Mouse (Mus musculus) liver, embryonic 14.5 days (tissue): Measurements from ENCODE around the gene AI413582. TPM values are rescaled to one million over a fixed set of nuclear protein-coding genes. Genes with fewer than 3 reads are reported as not detected.

Experiments used
- ATAC-seq: fragments of 200-750 bp; cut with Nextera tagmentation; 2 replicates; pipeline ENCODE4 v1.8.0; 2017; ENCODE audit warnings: moderate number of reproducible peaks, mild to moderate bottlenecking, moderate library complexity; ENCODE audit not compliant: insufficient read depth
- DNase-seq, 3 experiments: peaks; one replicate each; pipeline ENCODE4 v3.0.0-alpha.2; 2012 to 2013; ENCODE audit warnings: low read depth in 3 of 3, low spot score in 3 of 3
- H3K27ac ChIP-seq: fragments of 300-500 bp; sonication (generic); 2 replicates; pipeline ENCODE4 v1.5.1; 2014; ENCODE audit warnings: moderate library complexity, mild to moderate bottlenecking, control low read depth, inconsistent platforms
- H3K27me3 ChIP-seq: fragments of 300-500 bp; sonication (generic); 2 replicates; pipeline ENCODE4 v1.6.1; 2014; ENCODE audit warnings: mild to moderate bottlenecking, low read length, moderate library complexity; ENCODE audit not compliant: control insufficient read depth, insufficient read depth
- H3K36me3 ChIP-seq: fragments of 300-500 bp; sonication (generic); replicated peaks from 2 replicates; pipeline ENCODE4 v1.6.1; 2014; ENCODE audit warnings: low read depth; ENCODE audit not compliant: control insufficient read depth, insufficient read depth
- H3K4me1 ChIP-seq, 2 experiments: fragments of 200-500 bp in 1 of 2; fragments of 300-500 bp in 1 of 2; sonication (generic) in 1 of 2; replicated peaks; 2 replicates each; pipeline ENCODE4 v1.6.1; 2012 to 2014; ENCODE audit warnings: antibody characterized with exemption in 1 of 2, inconsistent platforms in 1 of 2, low read length in 1 of 2; ENCODE audit not compliant: control insufficient read depth in 2 of 2, insufficient read depth in 2 of 2
- H3K4me2 ChIP-seq: fragments of 300-500 bp; sonication (generic); 2 replicates; pipeline ENCODE4 v1.6.1; 2014; ENCODE audit warnings: low read depth, mild to moderate bottlenecking, control low read depth, moderate library complexity
- H3K4me3 ChIP-seq, 2 experiments: fragments of 200-500 bp in 1 of 2; fragments of 300-500 bp in 1 of 2; sonication (generic) in 1 of 2; 2 replicates each; pipeline ENCODE4 v1.5.1; 2012 to 2014; ENCODE audit warnings: low read depth in 2 of 2, low read length in 2 of 2, mild to moderate bottlenecking in 2 of 2, control low read depth in 1 of 2, inconsistent platforms in 1 of 2, moderate library complexity in 1 of 2; ENCODE audit not compliant: insufficient read depth in 1 of 2
- H3K9ac ChIP-seq: fragments of 300-500 bp; sonication (generic); replicated peaks from 2 replicates; pipeline ENCODE4 v1.6.1; 2014; ENCODE audit warnings: mild to moderate bottlenecking, control low read depth, moderate library complexity
- H3K9me3 ChIP-seq: fragments of 300-500 bp; sonication (generic); 2 replicates; pipeline ENCODE4 v1.6.1; 2016; ENCODE audit warnings: low read length, mixed read lengths; ENCODE audit not compliant: control insufficient read depth
- CTCF ChIP-seq: IDR thresholded peaks from 2 replicates; pipeline ENCODE4 v1.5.1; 2016; ENCODE audit warnings: antibody characterized with exemption, low read depth, control low read depth
- EP300 ChIP-seq: IDR thresholded peaks from 2 replicates; pipeline ENCODE4 v1.6.1; 2016; ENCODE audit warnings: antibody characterized with exemption, low read depth
- WGBS: fragments of 180-500 bp; shearing (Covaris S2); extraction: QIAGEN DNeasy Blood & Tissue Kit; methylation state at CpG from one replicate; pipeline ENCODE4 v1.1.7; 2014; ENCODE audit not compliant: insufficient replicate concordance; 5-methylcytosine and 5-hydroxymethylcytosine counted together
- polyA plus RNA-seq, 2 experiments: library from polyadenylated mRNA; depleted of rRNA in 1 of 2; stranded (reverse) in 1 of 2; unstranded in 1 of 2; fragments of >200 nt; fragmentation: Nextera tagmentation in 1 of 2; extraction: Ambion mirVana in 1 of 2; gene quantifications; 2 replicates each; pipeline versions ENCODE4 v1.2.1 to v1.2.3; 2012 to 2014

The AI413582 gene
- polyA plus RNA-seq, 2 experiments, result 9.9 to 18.9 TPM

GRCm38 (mm10) chr17:27552215-27553201 is 13.0 kb downstream of the AI413582 start:
- Histone ChIP-seq H3K9me3 (no peaks in the 10 kb centered on the region), H3K4me2 (no peak overlapping the region), H3K27me3 (no peaks in the 10 kb centered on the region), H3K4me3 (no peak overlapping the region), H3K9ac (no peak overlapping the region), H3K36me3 (no peaks in the 10 kb centered on the region), H3K27ac (no peak overlapping the region), H3K4me1 (peaks cover 0 to 19% of the 10 kb centered on the region in 2 experiments; a peak in 2 of 4 replicates)
- ATAC-seq (no peak), DNase-seq (no peak)
- WGBS, result 36% methylated on average over 23 of the region's 23 CpGs
- no peak for TF ChIP-seq CTCF
- no peak for TF ChIP-seq EP300

- TF ChIP-seq EP300, result no peak
- no peak for TF ChIP-seq CTCF
- Histone ChIP-seq H3K4me2 (no peak overlapping the region), H3K4me1 (peaks cover 0 to 19% of the 10 kb centered on the region in 2 experiments; a peak in 2 of 4 replicates), H3K36me3 (no peaks in the 10 kb centered on the region), H3K27me3 (no peaks in the 10 kb centered on the region), H3K4me3 (no peak overlapping the region), H3K27ac (no peak overlapping the region), H3K9ac (no peak overlapping the region), H3K9me3 (no peaks in the 10 kb centered on the region)
- 35% methylated on average over 10 of the region's 10 CpGs for WGBS
- DNase-seq, result no peak
- ATAC-seq, result no peak
Observed at GRCm38 (mm10) chr17:27551393-27551940, 14.1 kb downstream of the AI413582 start.

- Histone ChIP-seq H3K27ac (no peak overlapping the region), H3K9ac (no peak overlapping the region), H3K36me3 (no peaks in the 10 kb centered on the region), H3K4me1 (peaks cover 0 to 13% of the 10 kb centered on the region in 2 experiments; a peak in 2 of 4 replicates), H3K4me2 (no peak overlapping the region), H3K27me3 (no peaks in the 10 kb centered on the region), H3K9me3 (no peaks in the 10 kb centered on the region), H3K4me3 (no peak overlapping the region)
- no peak for TF ChIP-seq EP300
- TF ChIP-seq CTCF, result no peak
- no peak for ATAC-seq
- 56% methylated on average over 8 of the region's 8 CpGs for WGBS
- DNase-seq, result no peak
Observed at GRCm38 (mm10) chr17:27549234-27549633, 16.3 kb downstream of the AI413582 start.

GRCm38 (mm10) chr17:27547253-27547868 is 18.2 kb downstream of the AI413582 start:
- ATAC-seq (no peak), DNase-seq (no peak)
- 52% methylated on average over 9 of the region's 9 CpGs for WGBS

More at GRCm38 (mm10) chr17:27547253-27547868, 18.2 kb downstream of the AI413582 start:
- no peak for TF ChIP-seq CTCF
- no peak for TF ChIP-seq EP300
- H3K4me1 ChIP-seq, result no peaks in the 10 kb centered on the region; a peak in 1 of 4 replicates
- no peaks in the 10 kb centered on the region for H3K27me3 ChIP-seq
- no peak overlapping the region for H3K4me3 ChIP-seq
- no peaks in the 10 kb centered on the region for H3K36me3 ChIP-seq
- no peak overlapping the region for H3K9ac ChIP-seq
- no peak overlapping the region for H3K27ac ChIP-seq
- H3K4me2 ChIP-seq, result no peak overlapping the region
- no peaks in the 10 kb centered on the region for H3K9me3 ChIP-seq
